Mouse (Mus musculus): ENCODE measurements at regions not wholly inside any gene's neighbourhood (a gene's known extent, or its start where the extent isn't known, plus 50 kb on each side); places are given as distances from the start of the nearest gene placed in this dataset.

GRCm38 (mm10) chr13:31367226-31367625 is 188.7 kb upstream of the Foxq1 start:
- TF ChIP-seq CTCF (IDR thresholded peaks at IDR 0.05; ENCODE audit: low read depth) (no peak), EP300 (IDR thresholded peaks at IDR 0.05; ENCODE audit: low read depth) (no peak)
